Mouse (Mus musculus) brown adipose tissue, adult 24 weeks (tissue): ENCODE results near the gene Pnp2. TPM values are rescaled to one million over a fixed set of nuclear protein-coding genes. Genes with fewer than 3 reads are reported as not detected.
"Not testable (repeated sequence)": the region's sequence is repeated elsewhere in the genome, so short reads cannot be mapped to it uniquely, and the experiment has no call there.

Source experiments
- H3K27ac ChIP-seq: fragments of 200-500 bp; replicated peaks from 2 replicates; pipeline ENCODE4 v1.5.1; 2012; ENCODE audit warnings: low read depth, mild to moderate bottlenecking, low read length
- H3K4me1 ChIP-seq: fragments of 200-500 bp; 2 replicates; pipeline ENCODE4 v1.6.1; 2012; ENCODE audit warnings: low read length, mixed read lengths; ENCODE audit not compliant: control insufficient read depth, insufficient read depth, insufficient read length
- H3K4me3 ChIP-seq: fragments of 200-500 bp; 2 replicates; pipeline ENCODE4 v1.5.1; 2012; ENCODE audit warnings: low read depth, mild to moderate bottlenecking, low read length, moderate library complexity; ENCODE audit not compliant: insufficient read depth
- polyA plus RNA-seq: library from polyadenylated mRNA; stranded (reverse); fragments of >200 nt; gene quantifications from 2 replicates; pipeline ENCODE4 v1.2.4, GENCODE M21; 2012; ENCODE audit not compliant: missing spikeins, insufficient read depth, insufficient read length

Pnp2 gene
- 3.5 and 5.1 TPM in 2 replicates for polyA plus RNA-seq

DNA sequence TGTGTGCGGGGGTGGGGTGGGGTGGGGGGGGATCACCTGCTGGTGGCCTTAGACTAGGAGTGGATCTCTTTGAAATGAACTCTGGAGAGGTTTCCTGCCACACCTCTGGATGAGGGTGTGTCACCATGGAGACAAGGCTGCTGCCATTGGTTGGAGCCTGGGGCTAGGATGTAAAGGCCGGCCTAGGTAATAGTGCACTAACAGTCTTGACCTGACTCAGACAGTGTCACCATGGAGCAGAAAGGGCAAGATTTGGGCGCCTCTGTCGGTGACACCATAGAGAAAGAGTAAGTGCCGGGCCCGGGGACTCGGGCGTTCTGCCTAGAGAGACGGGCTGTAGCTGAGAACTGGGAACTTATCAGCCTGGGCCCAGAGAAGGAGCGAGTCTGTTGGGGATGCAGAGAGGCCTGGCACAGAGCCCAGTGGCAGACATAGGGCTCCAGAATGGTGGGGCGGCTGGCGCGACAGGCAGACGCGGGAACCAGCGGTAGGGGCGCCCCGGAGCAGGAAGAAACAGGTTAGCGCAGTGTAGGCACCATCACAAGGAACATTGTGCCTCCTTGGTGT is at the start of gene Pnp2:
Gene Pnp2, plus strand, starts transcription at position 51 of the 567 bp plus-strand sequence.
- Histone ChIP-seq H3K27ac (peak within 1 kb of the TSS; percentile 85), H3K4me3 (peak within 1 kb of the TSS; percentile 40)
- H3K4me1 ChIP-seq = not testable (repeated sequence)

- H3K27ac ChIP-seq = no peak overlapping the region
- H3K4me3 ChIP-seq = no peak overlapping the region
- H3K4me1 ChIP-seq = no peaks in the 10 kb centered on the region
Observed at GRCm38 (mm10) chr14:50908126-50908525, 47.7 kb upstream of the Pnp2 start.

- no peak overlapping the region for H3K27ac ChIP-seq
- no peaks in the 10 kb centered on the region for H3K4me1 ChIP-seq
- no peak overlapping the region for H3K4me3 ChIP-seq
Observed at GRCm38 (mm10) chr14:50911356-50911755, 44.4 kb upstream of the Pnp2 start.

GRCm38 (mm10) chr14:50923437-50923836 is 32.4 kb upstream of the Pnp2 start:
- peak overlapping the region; percentile 89 for H3K4me3 ChIP-seq
- H3K27ac ChIP-seq, H3K4me1 ChIP-seq: not testable (repeated sequence)

- peak within 1 kb of the TSS; percentile 91 for H3K27ac ChIP-seq
- peak within 1 kb of the TSS; percentile 89 for H3K4me3 ChIP-seq
- no peaks in the 10 kb centered on the region for H3K4me1 ChIP-seq
Observed at GRCm38 (mm10) chr14:50924281-50925064, 31.3 kb upstream of the Pnp2 start, which contains the start of the genes Osgep and Apex1. TSS of gene Osgep (minus strand) at chr14:50924893. TSS of gene Apex1 (plus strand) at chr14:50924968.

GRCm38 (mm10) chr14:50925111-50925920 is 30.5 kb upstream of the Pnp2 start:
- Histone ChIP-seq H3K27ac (peak overlapping the region; percentile 27), H3K4me1 (no peaks in the 10 kb centered on the region)

GRCm38 (mm10) chr14:50927366-50927765 is 28.4 kb upstream of the Pnp2 start:
- Histone ChIP-seq H3K4me3 (no peak overlapping the region), H3K4me1 (no peaks in the 10 kb centered on the region)

More at GRCm38 (mm10) chr14:50925111-50925920, 30.5 kb upstream of the Pnp2 start:
- H3K4me3 ChIP-seq = peak overlapping the region; percentile 89

DNA sequence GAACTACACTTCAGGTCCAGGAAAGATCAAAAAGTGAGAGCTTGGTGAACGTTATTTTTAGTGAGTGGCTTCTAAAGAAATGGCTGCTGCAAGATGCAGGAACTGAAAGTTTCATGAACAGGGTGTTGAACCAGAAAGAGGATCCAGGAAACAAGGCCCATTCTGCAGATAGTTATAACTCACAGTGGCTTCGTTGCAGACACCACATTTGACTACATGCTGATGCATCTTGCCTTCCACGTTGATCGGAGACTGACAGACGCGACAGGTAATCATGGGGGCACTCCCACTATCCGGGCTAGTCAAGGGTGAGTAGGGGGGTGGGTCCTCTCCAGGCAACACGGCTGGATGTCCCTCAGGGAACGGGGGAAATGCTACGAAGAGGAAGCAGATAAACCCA is 25.8 kb upstream of the Pnp2 start:
- Histone ChIP-seq H3K4me1 (no peaks in the 10 kb centered on the region), H3K4me3 (peak overlapping the region; percentile 80), H3K27ac (peak overlapping the region; percentile 66)

More at GRCm38 (mm10) chr14:50927366-50927765, 28.4 kb upstream of the Pnp2 start:
- no peak overlapping the region for H3K27ac ChIP-seq

DNA sequence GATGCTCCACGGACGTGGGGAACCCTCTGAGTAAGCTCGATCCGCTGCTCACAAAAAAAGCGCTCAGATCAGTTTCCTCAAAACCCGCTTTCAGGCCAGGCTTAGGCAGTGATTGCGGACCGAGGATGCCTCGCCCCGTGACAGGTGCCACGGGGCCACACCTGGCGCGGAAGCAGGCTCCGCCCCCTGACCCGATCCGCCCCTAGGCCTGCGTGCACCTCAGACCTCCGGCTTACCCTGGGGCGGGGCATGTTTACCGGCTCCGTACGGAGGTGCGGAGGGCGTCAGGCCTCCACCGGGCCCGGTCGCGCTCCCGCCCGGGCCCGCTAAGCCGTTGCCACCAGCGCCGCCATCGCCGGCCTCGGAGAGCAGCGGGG is 25.4 kb upstream of the Pnp2 start:
- Histone ChIP-seq H3K4me1 (no peaks in the 10 kb centered on the region), H3K4me3 (peak overlapping the region; percentile 80), H3K27ac (peak overlapping the region; percentile 66)

DNA sequence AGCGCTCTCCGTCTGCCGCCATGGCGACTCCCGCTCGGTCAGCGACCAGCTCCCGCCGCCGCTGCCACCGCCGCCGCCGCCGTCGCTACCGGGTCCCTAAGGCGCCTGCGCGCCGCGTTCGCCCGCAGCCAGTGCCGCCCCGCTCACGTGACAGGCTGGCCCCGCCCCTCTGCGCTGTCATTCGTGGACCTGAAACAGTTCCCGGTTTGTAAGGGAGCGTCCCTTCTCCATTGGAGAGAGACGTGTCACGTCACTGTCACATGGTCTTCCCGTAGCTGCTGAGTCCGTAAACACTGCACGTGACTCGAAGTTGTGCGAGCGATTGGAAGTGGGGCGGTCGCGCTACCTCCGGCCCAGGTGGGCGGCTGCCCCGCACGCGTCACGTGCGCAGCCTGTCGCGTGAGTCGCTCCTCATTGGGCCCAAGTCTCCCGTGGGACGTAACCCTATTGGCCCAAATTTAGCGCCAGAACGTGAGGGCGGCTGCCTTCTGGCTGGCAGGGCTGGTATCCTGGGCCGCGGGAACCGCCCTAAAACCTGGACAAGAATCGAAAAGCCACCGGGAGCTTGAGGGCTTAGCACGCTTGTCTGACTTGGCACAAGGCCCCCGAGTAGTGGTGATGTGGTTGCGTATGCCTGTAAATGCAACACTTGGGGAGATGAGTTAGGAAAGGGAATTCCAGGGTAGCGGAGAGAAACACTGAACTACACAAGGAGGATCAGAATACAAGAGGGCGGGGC is 24.9 kb upstream of the Pnp2 start, which contains the start of the genes Pip4p1 and Pnp:
Gene Pip4p1, minus strand, starts transcription at position 103 of the 739 bp plus-strand sequence.
Gene Pnp, plus strand, starts transcription at position 329 of the 739 bp plus-strand sequence.
- H3K27ac ChIP-seq = peak within 1 kb of the TSS; percentile 69
- H3K4me3 ChIP-seq = peak within 1 kb of the TSS; percentile 80
- no peaks in the 10 kb centered on the region for H3K4me1 ChIP-seq

- no peaks in the 10 kb centered on the region for H3K4me1 ChIP-seq
- H3K27ac ChIP-seq = peak overlapping the region; percentile 69
- peak overlapping the region; percentile 64 for H3K4me3 ChIP-seq
Observed at GRCm38 (mm10) chr14:50931493-50932020, 24.2 kb upstream of the Pnp2 start.

DNA sequence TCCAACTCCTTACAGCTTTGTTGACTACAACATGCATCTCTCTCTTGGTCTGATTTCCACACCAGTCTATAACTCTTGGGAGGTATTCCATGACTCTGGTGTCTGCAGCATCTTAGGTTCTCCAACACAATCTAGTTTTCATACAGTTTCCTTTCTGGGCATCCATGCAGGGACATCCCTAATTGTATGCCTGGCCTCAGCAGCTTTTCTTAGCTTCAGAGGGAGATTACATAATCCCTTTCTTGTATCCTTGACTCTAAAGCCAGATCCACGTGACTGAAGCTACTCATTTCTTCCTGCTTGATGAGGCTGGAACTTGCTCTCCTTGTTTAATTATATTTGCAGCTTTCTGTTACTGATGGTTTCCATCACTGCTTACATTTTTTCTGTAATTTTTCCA is 19.1 kb upstream of the Pnp2 start:
- H3K4me1 ChIP-seq = no peaks in the 10 kb centered on the region
- no peak overlapping the region for H3K4me3 ChIP-seq
- no peak overlapping the region for H3K27ac ChIP-seq

GRCm38 (mm10) chr14:50938119-50938908 is 17.5 kb upstream of the Pnp2 start:
- H3K4me1 ChIP-seq = no peaks in the 10 kb centered on the region
- H3K4me3 ChIP-seq = no peak overlapping the region
- H3K27ac ChIP-seq = no peak overlapping the region

GRCm38 (mm10) chr14:50938940-50939339 is 16.9 kb upstream of the Pnp2 start:
- Histone ChIP-seq H3K4me1 (no peaks in the 10 kb centered on the region), H3K27ac (no peak overlapping the region), H3K4me3 (no peak overlapping the region)
